Mouse (Mus musculus) lung, postnatal 0 days (tissue): ENCODE measurements around the gene Gucd1.

ENCODE experiments used
- CTCF ChIP-seq: IDR thresholded peaks from 2 replicates; pipeline ENCODE4 v1.5.1; 2016; ENCODE audit warnings: antibody characterized with exemption, mild to moderate bottlenecking
- EP300 ChIP-seq: IDR thresholded peaks from 2 replicates; pipeline ENCODE4 v1.6.1; 2016; ENCODE audit warnings: antibody characterized with exemption, mild to moderate bottlenecking, control low read depth

GRCm38 (mm10) chr10:75481703-75482102, 36.1 kb downstream of the Gucd1 start:
- TF ChIP-seq CTCF (no peak), EP300 (no peak)
